Mouse (Mus musculus) heart, postnatal 25 days (tissue): ENCODE measurements around the gene Slc8b1. TPM values are rescaled to one million over a fixed set of nuclear protein-coding genes. Genes with fewer than 3 reads are reported as not detected.
A peak's percentile ranks its signal among the peaks of the same experiment; 100 is the strongest.
"Not testable (repeated sequence)": the region's sequence is repeated elsewhere in the genome, so short reads cannot be mapped to it uniquely, and the experiment has no call there.

Experiments used
- DNase-seq: peaks from one replicate; pipeline ENCODE4 v3.0.0; 2022; ENCODE audit warnings: low spot score
- intact Hi-C: fragments of 180-260 bp; cut with DNase I; formaldehyde crosslinking; loops from one replicate; pipeline ENCODE4 v1.15.1; 2025
- total RNA-seq, 2 experiments: library from RNA; stranded (reverse); gene quantifications; 2 replicates each; pipeline ENCODE4 v1.2.3; 2021

Slc8b1 gene
- total RNA-seq, 2 experiments from 2014 or later: 9.3 to 12.6 TPM

GRCm38 (mm10) chr5:120495064-120495702 is 15.8 kb upstream of the Slc8b1 start:
- DNase-seq: no peak

GRCm38 (mm10) chr5:120495703-120496226 is 15.2 kb upstream of the Slc8b1 start:
- intact Hi-C loops: no loop called here
- no peak for DNase-seq

More at GRCm38 (mm10) chr5:120495064-120495702, 15.8 kb upstream of the Slc8b1 start:
- intact Hi-C loops: no loop called here

- DNase-seq: no peak
- intact Hi-C loops: no loop called here
Observed at GRCm38 (mm10) chr5:120497071-120497470, 13.9 kb upstream of the Slc8b1 start.

GRCm38 (mm10) chr5:120499202-120499601 is 11.8 kb upstream of the Slc8b1 start:
- intact Hi-C loops: no loop called here
- no peak for DNase-seq

- DNase-seq, intact Hi-C loops: not testable (repeated sequence)
Observed at GRCm38 (mm10) chr5:120500609-120501008, 10.4 kb upstream of the Slc8b1 start.

GRCm38 (mm10) chr5:120502147-120502621 is 8.8 kb upstream of the Slc8b1 start:
- intact Hi-C loops: no loop called here
- no peak for DNase-seq

GRCm38 (mm10) chr5:120502675-120503143 is 8.3 kb upstream of the Slc8b1 start:
- DNase-seq: no peak

GRCm38 (mm10) chr5:120503144-120503795 is 7.7 kb upstream of the Slc8b1 start, which contains the start of gene Plbd2:
Plbd2 (minus strand) TSS chr5:120503625.
- DNase-seq: peak; percentile 53
- intact Hi-C loops: no loop called here

More at GRCm38 (mm10) chr5:120502675-120503143, 8.3 kb upstream of the Slc8b1 start:
- intact Hi-C loops: no loop called here

GRCm38 (mm10) chr5:120505368-120505767 is 5.6 kb upstream of the Slc8b1 start:
- intact Hi-C loops: loop anchor here (1.0 kb wide), 1 partner anchor 100 kb away; no protein-coding TSS in a partner anchor
- peak; percentile 66 for DNase-seq

- no peak for DNase-seq
- intact Hi-C loops: loop anchor here (1.0 kb wide), 1 partner anchor 100 kb away; no protein-coding TSS in a partner anchor
Observed at GRCm38 (mm10) chr5:120505781-120506180, 5.2 kb upstream of the Slc8b1 start.

GRCm38 (mm10) chr5:120506490-120506889 is 4.5 kb upstream of the Slc8b1 start:
- intact Hi-C loops: no loop called here
- DNase-seq: no peak

- intact Hi-C loops: no loop called here
- no peak for DNase-seq
Observed at GRCm38 (mm10) chr5:120507311-120507710, 3.7 kb upstream of the Slc8b1 start.

- intact Hi-C loops: loop anchor here (5.0 kb wide), 1 partner anchor 76 kb away; the partner anchor contains the start of genes Iqcd and Tpcn1
- peak; percentile 35 for DNase-seq
Observed at GRCm38 (mm10) chr5:120511643-120512220, 764 bp downstream of the Slc8b1 start.

- intact Hi-C loops: loop anchor here (5.0 kb wide), 1 partner anchor 74 kb away; the partner anchor contains the start of genes Iqcd and Tpcn1
- no peak for DNase-seq
Observed at GRCm38 (mm10) chr5:120512911-120513555, 2.1 kb downstream of the Slc8b1 start.

GRCm38 (mm10) chr5:120514031-120514677 is 3.2 kb downstream of the Slc8b1 start:
- intact Hi-C loops: loop anchor here (5.0 kb wide), 1 partner anchor 73 kb away; the partner anchor contains the start of genes Iqcd and Tpcn1
- no peak for DNase-seq

- no peak for DNase-seq
- intact Hi-C loops: loop anchor here (5.0 kb wide), 1 partner anchor 73 kb away; the partner anchor contains the start of genes Iqcd and Tpcn1
Observed at GRCm38 (mm10) chr5:120514754-120515153, 3.8 kb downstream of the Slc8b1 start.

GRCm38 (mm10) chr5:120515451-120515850 is 4.5 kb downstream of the Slc8b1 start:
- DNase-seq: no peak
- intact Hi-C loops: no loop called here

GRCm38 (mm10) chr5:120516221-120516984 is 5.4 kb downstream of the Slc8b1 start:
- intact Hi-C loops: no loop called here

More at GRCm38 (mm10) chr5:120516221-120516984, 5.4 kb downstream of the Slc8b1 start:
- DNase-seq: peak; percentile 26
